Mouse (Mus musculus): ENCODE measurements around the gene Mier2. TPM values are rescaled to one million over a fixed set of nuclear protein-coding genes. Genes with fewer than 3 reads are reported as not detected.

Mier2 gene
- polyA plus RNA-seq (2014; fragmentation: Nextera tagmentation; extraction: Ambion mirVana), result 26.5 and 29.3 TPM in 2 replicates

DNA sequence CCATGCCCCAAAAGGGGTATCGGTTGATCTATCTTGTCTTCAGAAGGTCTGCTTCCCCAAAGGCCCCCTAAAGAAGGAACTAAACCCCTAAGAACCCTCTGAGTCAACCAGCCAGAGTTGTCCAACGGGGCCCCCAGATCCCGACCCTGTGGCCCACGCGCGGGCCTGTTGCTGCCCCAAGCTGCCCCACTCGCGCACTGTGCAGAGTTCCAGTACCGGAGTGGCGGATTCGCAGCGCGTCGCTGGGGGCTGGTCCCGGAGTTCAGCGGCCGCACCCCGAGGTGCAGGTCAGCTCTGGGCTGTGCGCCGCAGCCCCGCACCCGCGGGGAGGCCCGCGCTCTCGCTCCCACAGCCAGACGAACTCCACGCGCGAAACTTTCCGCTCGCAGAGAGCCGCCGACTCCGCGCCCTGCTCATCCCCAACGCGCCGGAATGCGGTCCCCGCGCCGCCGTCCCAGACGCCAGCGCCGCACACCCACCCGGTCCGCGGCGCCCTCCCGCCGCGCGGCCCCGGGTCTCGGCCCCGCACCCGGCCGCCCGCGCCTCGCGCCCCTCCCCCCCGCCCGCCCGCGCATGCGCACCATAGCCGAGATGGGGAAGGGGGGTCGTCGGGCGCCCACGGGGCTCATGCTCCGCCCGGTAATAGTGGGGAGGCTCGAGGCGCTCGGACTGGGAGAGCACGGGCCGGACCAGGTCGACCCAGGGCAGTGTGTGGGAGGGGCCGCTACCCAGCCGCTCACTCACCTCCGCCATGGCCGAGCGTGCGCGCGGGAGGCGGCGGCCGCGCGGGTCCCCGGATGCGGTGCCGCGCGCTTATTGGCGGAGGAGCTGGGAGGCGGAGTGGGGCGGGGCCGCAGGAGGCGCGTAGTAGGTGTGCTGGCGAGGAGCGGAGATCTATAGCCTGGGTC lies at the start of gene Mier2:
Gene Mier2 (minus strand): TSS at position 870 of the 908 bp plus-strand sequence.
- H3K27me3 ChIP-seq (ENCODE audit: control insufficient read depth, insufficient read depth, low read length), result no peaks in the 10 kb centered on the region
- peaks cover 6% of the 10 kb centered on the region for H3K36me3 ChIP-seq (ENCODE audit: control insufficient read depth, insufficient read depth, low read length)
- H3K4me2 ChIP-seq, result peak within 1 kb of the TSS; percentile 77
- peak within 1 kb of the TSS; percentile 59 for H3K27ac ChIP-seq (ENCODE audit: low read depth, low read length)
- no peaks in the 10 kb centered on the region for H3K9me3 ChIP-seq (replicated peaks; ENCODE audit: control insufficient read depth, low read length)
- peaks cover 12% of the 10 kb centered on the region for H3K4me1 ChIP-seq (ENCODE audit: control insufficient read depth, insufficient read depth, low read length)
- H3K9ac ChIP-seq (ENCODE audit: low read depth, low read length), result peak within 1 kb of the TSS; percentile 96
- peak; percentile 76 for ATAC-seq (replicated peaks; ENCODE audit: insufficient number of reproducible peaks, low FRiP score, low TSS enrichment)
- peak within 1 kb of the TSS; percentile 91 for H3K4me3 ChIP-seq (ENCODE audit: low read depth, low read length)
- under 1% methylated on average over 77 of the region's 108 CpGs for WGBS (ENCODE audit: insufficient replicate concordance)

DNA sequence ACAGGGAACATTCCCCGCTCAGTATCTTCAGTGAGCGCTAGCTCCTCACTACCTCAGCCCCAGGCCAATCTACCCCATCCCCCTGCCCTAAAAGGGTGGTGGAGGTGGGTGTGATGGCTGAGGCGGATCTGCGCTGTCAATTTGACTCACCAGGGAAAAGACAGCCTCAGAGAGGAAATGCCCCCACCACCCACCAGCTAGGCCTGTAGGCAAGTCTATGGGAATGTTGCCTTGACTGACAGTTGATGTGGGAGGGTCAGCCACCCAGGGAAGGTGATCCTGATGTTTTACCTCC lies 42.9 kb upstream of the Mier2 start:
- H3K4me2 ChIP-seq, result no peak overlapping the region
- H3K9ac ChIP-seq (ENCODE audit: low read depth, low read length), result no peak overlapping the region
- no peaks in the 10 kb centered on the region for H3K4me1 ChIP-seq (ENCODE audit: control insufficient read depth, insufficient read depth, low read length)
- no peaks in the 10 kb centered on the region for H3K9me3 ChIP-seq (replicated peaks; ENCODE audit: control insufficient read depth, low read length)
- no peaks in the 10 kb centered on the region for H3K36me3 ChIP-seq (ENCODE audit: control insufficient read depth, insufficient read depth, low read length)
- 64% methylated on average over 4 of the region's 4 CpGs for WGBS (ENCODE audit: insufficient replicate concordance)
- H3K27me3 ChIP-seq (ENCODE audit: control insufficient read depth, insufficient read depth, low read length), result peaks cover 9% of the 10 kb centered on the region
- ATAC-seq (replicated peaks; ENCODE audit: insufficient number of reproducible peaks, low FRiP score, low TSS enrichment), result no peak
- no peak overlapping the region for H3K27ac ChIP-seq (ENCODE audit: low read depth, low read length)
- H3K4me3 ChIP-seq (ENCODE audit: low read depth, low read length), result no peak overlapping the region

- peaks cover 9% of the 10 kb centered on the region for H3K27me3 ChIP-seq (ENCODE audit: control insufficient read depth, insufficient read depth, low read length)
- no peaks in the 10 kb centered on the region for H3K36me3 ChIP-seq (ENCODE audit: control insufficient read depth, insufficient read depth, low read length)
- no peak overlapping the region for H3K27ac ChIP-seq (ENCODE audit: low read depth, low read length)
- no peak overlapping the region for H3K4me2 ChIP-seq
- no peaks in the 10 kb centered on the region for H3K4me1 ChIP-seq (ENCODE audit: control insufficient read depth, insufficient read depth, low read length)
- no peak overlapping the region for H3K9ac ChIP-seq (ENCODE audit: low read depth, low read length)
- ATAC-seq (replicated peaks; ENCODE audit: insufficient number of reproducible peaks, low FRiP score, low TSS enrichment), result no peak
- 37% methylated on average over 13 of the region's 13 CpGs for WGBS (ENCODE audit: insufficient replicate concordance)
- no peak overlapping the region for H3K4me3 ChIP-seq (ENCODE audit: low read depth, low read length)
- no peaks in the 10 kb centered on the region for H3K9me3 ChIP-seq (replicated peaks; ENCODE audit: control insufficient read depth, low read length)
These were observed 42.3 kb upstream of the Mier2 start for GRCm38 (mm10) chr10:79597051-79597935.

GRCm38 (mm10) chr10:79595590-79595929 lies 40.6 kb upstream of the Mier2 start:
- no peak overlapping the region for H3K4me2 ChIP-seq
- 54% methylated on average over 8 of the region's 8 CpGs for WGBS (ENCODE audit: insufficient replicate concordance)
- H3K36me3 ChIP-seq (ENCODE audit: control insufficient read depth, insufficient read depth, low read length), result no peaks in the 10 kb centered on the region
- no peak overlapping the region for H3K27ac ChIP-seq (ENCODE audit: low read depth, low read length)
- H3K9me3 ChIP-seq (replicated peaks; ENCODE audit: control insufficient read depth, low read length), result no peaks in the 10 kb centered on the region
- ATAC-seq (replicated peaks; ENCODE audit: insufficient number of reproducible peaks, low FRiP score, low TSS enrichment), result no peak
- H3K4me3 ChIP-seq (ENCODE audit: low read depth, low read length), result no peak overlapping the region
- no peak overlapping the region for H3K9ac ChIP-seq (ENCODE audit: low read depth, low read length)
- peaks cover 9% of the 10 kb centered on the region for H3K27me3 ChIP-seq (ENCODE audit: control insufficient read depth, insufficient read depth, low read length)
- H3K4me1 ChIP-seq (ENCODE audit: control insufficient read depth, insufficient read depth, low read length), result no peaks in the 10 kb centered on the region

GRCm38 (mm10) chr10:79594872-79595589 lies 40.0 kb upstream of the Mier2 start:
- H3K9ac ChIP-seq (ENCODE audit: low read depth, low read length), result no peak overlapping the region
- ATAC-seq (replicated peaks; ENCODE audit: insufficient number of reproducible peaks, low FRiP score, low TSS enrichment), result no peak
- no peaks in the 10 kb centered on the region for H3K36me3 ChIP-seq (ENCODE audit: control insufficient read depth, insufficient read depth, low read length)
- no peak overlapping the region for H3K27ac ChIP-seq (ENCODE audit: low read depth, low read length)
- H3K4me3 ChIP-seq (ENCODE audit: low read depth, low read length), result no peak overlapping the region
- H3K9me3 ChIP-seq (replicated peaks; ENCODE audit: control insufficient read depth, low read length), result no peaks in the 10 kb centered on the region
- WGBS (ENCODE audit: insufficient replicate concordance), result 20% methylated on average over 17 of the region's 17 CpGs
- H3K4me2 ChIP-seq, result no peak overlapping the region
- H3K27me3 ChIP-seq (ENCODE audit: control insufficient read depth, insufficient read depth, low read length), result peaks cover 9% of the 10 kb centered on the region
- no peaks in the 10 kb centered on the region for H3K4me1 ChIP-seq (ENCODE audit: control insufficient read depth, insufficient read depth, low read length)

- ATAC-seq (replicated peaks; ENCODE audit: insufficient number of reproducible peaks, low FRiP score, low TSS enrichment), result no peak
- no peak overlapping the region for H3K4me2 ChIP-seq
- no peak overlapping the region for H3K27ac ChIP-seq (ENCODE audit: low read depth, low read length)
- no peaks in the 10 kb centered on the region for H3K36me3 ChIP-seq (ENCODE audit: control insufficient read depth, insufficient read depth, low read length)
- no peaks in the 10 kb centered on the region for H3K9me3 ChIP-seq (replicated peaks; ENCODE audit: control insufficient read depth, low read length)
- no peak overlapping the region for H3K9ac ChIP-seq (ENCODE audit: low read depth, low read length)
- no peak overlapping the region for H3K4me3 ChIP-seq (ENCODE audit: low read depth, low read length)
- WGBS (ENCODE audit: insufficient replicate concordance), result 43% methylated on average over 6 of the region's 6 CpGs
- H3K27me3 ChIP-seq (ENCODE audit: control insufficient read depth, insufficient read depth, low read length), result peaks cover 9% of the 10 kb centered on the region
- no peaks in the 10 kb centered on the region for H3K4me1 ChIP-seq (ENCODE audit: control insufficient read depth, insufficient read depth, low read length)
These were observed 39.1 kb upstream of the Mier2 start for GRCm38 (mm10) chr10:79594111-79594510.

DNA sequence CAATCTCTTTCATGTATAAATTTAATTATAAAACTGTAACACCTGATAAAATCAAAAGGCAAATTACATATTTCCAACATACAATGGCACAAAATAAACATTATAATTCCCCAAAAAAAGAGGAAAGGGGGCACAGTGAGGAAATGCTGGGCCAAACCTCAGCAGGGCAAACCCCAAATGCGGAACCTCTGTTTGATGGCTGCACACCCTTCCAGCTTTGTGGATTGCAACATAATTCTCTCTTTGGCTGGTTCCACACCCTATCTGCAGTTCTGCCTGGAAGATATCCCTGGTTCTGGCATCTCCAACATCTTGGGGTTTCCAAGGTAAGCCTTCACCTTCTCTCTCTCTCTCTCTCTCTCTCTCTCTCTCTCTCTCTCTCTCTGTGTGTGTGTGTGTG lies 35.7 kb upstream of the Mier2 start:
- no peak overlapping the region for H3K4me3 ChIP-seq (ENCODE audit: low read depth, low read length)
- H3K9ac ChIP-seq (ENCODE audit: low read depth, low read length), result no peak overlapping the region
- no peak overlapping the region for H3K27ac ChIP-seq (ENCODE audit: low read depth, low read length)
- H3K9me3 ChIP-seq (replicated peaks; ENCODE audit: control insufficient read depth, low read length), result no peaks in the 10 kb centered on the region
- no peaks in the 10 kb centered on the region for H3K36me3 ChIP-seq (ENCODE audit: control insufficient read depth, insufficient read depth, low read length)
- WGBS (ENCODE audit: insufficient replicate concordance), result 89% methylated on average over 1 of the region's 1 CpGs
- no peaks in the 10 kb centered on the region for H3K4me1 ChIP-seq (ENCODE audit: control insufficient read depth, insufficient read depth, low read length)
- H3K27me3 ChIP-seq (ENCODE audit: control insufficient read depth, insufficient read depth, low read length), result peaks cover 6% of the 10 kb centered on the region
- no peak overlapping the region for H3K4me2 ChIP-seq
- ATAC-seq (replicated peaks; ENCODE audit: insufficient number of reproducible peaks, low FRiP score, low TSS enrichment), result no peak

GRCm38 (mm10) chr10:79587752-79588126 lies 32.7 kb upstream of the Mier2 start:
- Histone ChIP-seq H3K4me1 (ENCODE audit: control insufficient read depth, insufficient read depth, low read length) (no peaks in the 10 kb centered on the region), H3K4me3 (ENCODE audit: low read depth, low read length) (no peak overlapping the region), H3K27ac (ENCODE audit: low read depth, low read length) (no peak overlapping the region), H3K36me3 (ENCODE audit: control insufficient read depth, insufficient read depth, low read length) (no peaks in the 10 kb centered on the region), H3K4me2 (no peak overlapping the region), H3K9me3 (replicated peaks; ENCODE audit: control insufficient read depth, low read length) (no peaks in the 10 kb centered on the region), H3K27me3 (ENCODE audit: control insufficient read depth, insufficient read depth, low read length) (no peaks in the 10 kb centered on the region), H3K9ac (ENCODE audit: low read depth, low read length) (no peak overlapping the region)
- ATAC-seq (replicated peaks; ENCODE audit: insufficient number of reproducible peaks, low FRiP score, low TSS enrichment), result no peak
- WGBS (ENCODE audit: insufficient replicate concordance), result 60% methylated on average over 4 of the region's 4 CpGs
